Mouse (Mus musculus): ENCODE results near the gene Jmy.

Gene Jmy

GRCm38 (mm10) chr13:93458616-93459015 lies 41.0 kb downstream of the Jmy start:
- no peak for DNase-seq (ENCODE audit: low spot score)

- DNase-seq (ENCODE audit: low spot score), result no peak
These were observed 46.3 kb downstream of the Jmy start for GRCm38 (mm10) chr13:93453275-93453674.

DNA sequence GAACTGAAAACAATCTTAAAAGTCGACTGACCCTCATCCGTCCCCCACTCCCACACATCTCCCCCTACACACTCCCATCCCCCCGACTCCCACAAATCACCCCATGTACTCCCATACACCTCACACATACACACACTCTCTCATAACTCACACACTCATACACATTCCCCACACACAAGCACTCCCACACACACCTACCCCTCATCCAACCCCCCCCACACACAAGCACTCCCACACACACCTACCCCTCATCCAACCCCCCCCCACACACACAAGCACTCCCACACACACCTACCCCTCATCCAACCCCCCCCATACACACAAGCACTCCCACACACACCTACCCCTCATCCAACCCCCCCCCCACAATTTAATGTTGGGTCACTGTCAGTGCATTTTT lies 59.4 kb downstream of the Jmy start:
- no peak for DNase-seq (ENCODE audit: low spot score)

- DNase-seq (ENCODE audit: low spot score), result no peak
These were observed 70.4 kb downstream of the Jmy start for GRCm38 (mm10) chr13:93429205-93429604.

DNA sequence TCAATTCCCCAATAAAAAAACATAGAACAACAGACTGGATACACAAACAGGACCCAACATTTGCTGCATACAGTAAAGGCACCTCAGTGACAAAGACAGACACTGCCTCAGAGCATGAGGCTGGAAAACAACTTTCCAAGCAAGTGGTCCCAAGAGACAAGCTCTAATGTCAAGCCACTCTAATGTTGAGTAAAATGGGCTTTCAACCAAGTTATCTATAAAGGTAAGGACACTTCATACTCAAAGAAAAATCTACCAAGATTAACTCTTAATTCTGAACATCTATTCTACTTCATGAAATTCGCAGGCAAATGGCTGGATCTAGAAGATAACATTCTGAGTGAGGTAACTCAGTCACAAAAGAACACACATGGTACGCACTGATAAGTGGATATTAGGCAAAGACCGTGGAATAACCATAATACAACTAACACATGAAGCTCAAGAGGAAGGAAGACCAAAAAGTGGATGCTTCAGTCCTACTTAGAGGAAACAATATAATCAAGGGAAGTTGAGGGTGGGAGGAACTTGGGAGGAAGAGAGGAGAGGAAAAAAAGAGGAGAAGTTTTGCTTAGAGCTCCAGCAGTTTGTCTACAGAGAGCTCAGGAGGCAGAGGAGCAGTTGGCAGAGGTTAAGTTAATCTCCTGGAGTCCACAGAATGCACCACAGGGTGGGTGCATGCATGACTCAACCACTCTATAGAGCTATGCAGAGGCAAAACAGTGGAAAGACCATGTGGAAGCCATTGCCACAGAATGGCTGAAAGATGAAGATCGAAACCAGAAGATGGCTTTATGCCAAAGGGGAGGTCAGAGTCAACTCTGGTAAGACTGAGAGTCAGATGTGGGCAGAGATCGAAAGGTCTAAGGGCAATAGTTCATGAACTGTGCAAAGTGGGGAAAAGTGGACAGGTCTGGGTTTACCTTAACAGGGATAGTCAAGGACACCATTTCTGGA lies 71.4 kb downstream of the Jmy start:
- peak; percentile 86 for DNase-seq (ENCODE audit: low spot score)

GRCm38 (mm10) chr13:93423224-93423623 lies 76.4 kb downstream of the Jmy start:
- no peak for DNase-seq (ENCODE audit: low spot score)

DNA sequence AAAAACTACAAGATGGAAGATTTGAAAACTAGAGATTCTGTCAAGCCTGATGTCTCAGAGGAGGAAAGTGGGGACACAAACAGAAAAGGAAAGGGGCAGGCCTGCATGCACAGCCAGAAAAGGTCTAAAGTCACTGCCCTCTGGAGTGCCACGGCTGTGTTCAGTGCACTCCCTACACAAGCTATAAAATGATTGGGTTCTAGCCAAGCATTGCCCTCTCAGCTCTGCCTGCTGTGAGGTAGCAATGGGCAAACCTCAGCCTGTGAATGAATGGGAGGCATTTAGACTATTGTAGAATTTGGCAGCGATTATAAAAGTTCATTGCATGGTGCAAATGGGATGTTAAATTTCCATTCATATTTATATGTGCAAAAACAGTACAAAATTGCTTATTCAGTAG lies 79.8 kb downstream of the Jmy start:
- DNase-seq (ENCODE audit: low spot score), result no peak

GRCm38 (mm10) chr13:93418292-93418691 lies 81.3 kb downstream of the Jmy start:
- DNase-seq (ENCODE audit: low spot score), result no peak

DNA sequence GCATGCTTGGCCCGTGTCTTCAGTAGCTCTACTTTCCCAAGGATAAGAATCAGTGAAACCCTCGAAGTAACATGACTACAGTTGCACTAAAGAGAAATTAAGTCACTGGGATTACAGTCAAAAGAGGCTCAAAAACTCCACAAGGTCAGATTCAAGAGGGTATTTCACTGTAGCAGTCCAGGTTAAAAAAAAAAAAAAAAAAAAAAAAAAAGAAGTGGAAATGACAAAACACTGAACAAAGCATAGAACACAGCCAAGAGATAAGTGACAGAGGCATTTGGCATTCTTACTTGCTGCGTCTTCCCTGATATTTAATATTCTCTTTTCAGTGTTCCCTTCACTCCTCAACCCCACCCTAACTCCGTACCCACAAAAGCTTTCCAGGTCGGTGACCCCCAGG lies 84.6 kb downstream of the Jmy start:
- DNase-seq (ENCODE audit: low spot score), result no peak

DNA sequence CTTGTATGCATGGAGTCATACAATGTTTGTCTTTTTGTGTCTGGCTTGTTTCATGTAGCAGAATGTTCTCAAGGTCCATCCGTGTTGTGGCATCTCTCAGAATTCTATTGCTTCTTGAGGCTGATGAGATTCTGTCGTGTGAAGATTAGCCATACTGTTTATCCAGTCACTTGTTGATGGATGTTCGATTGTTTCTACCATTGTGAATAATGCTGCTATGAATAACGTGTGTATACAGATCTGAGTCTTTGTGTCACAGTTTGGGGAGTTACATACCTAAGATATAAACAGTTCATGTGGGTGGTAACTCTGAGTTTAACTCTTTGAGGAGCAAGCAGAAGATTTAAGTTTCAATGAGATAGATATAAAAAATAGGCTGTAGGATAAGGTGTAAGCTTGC lies 89.3 kb downstream of the Jmy start:
- no peak for DNase-seq (ENCODE audit: low spot score)

GRCm38 (mm10) chr13:93406855-93407254 lies 92.8 kb downstream of the Jmy start:
- no peak for DNase-seq (ENCODE audit: low spot score)

- no peak for DNase-seq (ENCODE audit: low spot score)
These were observed 97.7 kb downstream of the Jmy start for GRCm38 (mm10) chr13:93401947-93402346.

GRCm38 (mm10) chr13:93399710-93400216 lies 99.8 kb downstream of the Jmy start:
- DNase-seq (ENCODE audit: low spot score), result no peak

DNA sequence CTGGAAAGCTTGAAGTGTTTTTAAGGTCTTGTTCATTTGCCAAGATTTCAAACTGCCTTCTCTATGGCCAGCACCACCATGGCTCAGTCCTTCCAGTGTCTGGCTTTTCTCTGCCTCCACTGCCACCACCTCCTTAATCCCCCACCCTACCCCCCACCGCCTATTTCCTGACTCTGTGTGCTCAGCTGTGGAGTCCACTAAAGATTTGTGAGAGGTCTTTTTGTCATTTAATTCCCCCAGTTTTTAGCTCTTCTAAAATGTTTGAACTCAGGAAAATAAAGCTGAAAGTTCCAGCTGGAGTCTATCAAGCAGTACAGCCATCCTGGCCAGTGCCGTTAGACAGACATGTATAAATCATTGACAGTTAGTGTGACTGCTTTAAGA lies 110.4 kb downstream of the Jmy start:
- no peak for DNase-seq (ENCODE audit: low spot score)

GRCm38 (mm10) chr13:93388594-93389241 lies 110.9 kb downstream of the Jmy start:
- DNase-seq (ENCODE audit: low spot score), result peak; percentile 85

DNA sequence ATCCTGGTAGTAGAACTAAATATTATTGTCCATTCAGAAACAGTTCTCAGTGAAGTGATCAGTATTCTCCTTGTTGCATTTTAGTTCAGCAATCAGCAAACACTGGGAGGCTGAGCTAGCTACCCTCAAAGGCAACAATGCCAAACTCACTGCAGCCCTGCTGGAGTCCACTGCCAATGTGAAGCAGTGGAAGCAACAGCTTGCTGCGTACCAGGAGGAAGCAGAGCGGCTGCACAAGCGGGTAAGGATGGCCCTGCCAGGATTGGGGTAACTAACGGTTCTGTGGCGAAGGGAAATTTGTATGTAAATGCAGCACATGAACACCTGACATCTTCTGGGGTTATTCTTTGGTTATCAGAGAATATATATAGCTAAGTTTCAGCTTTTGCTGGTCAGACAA lies 112.2 kb downstream of the Jmy start:
- no peak for DNase-seq (ENCODE audit: low spot score)

DNA sequence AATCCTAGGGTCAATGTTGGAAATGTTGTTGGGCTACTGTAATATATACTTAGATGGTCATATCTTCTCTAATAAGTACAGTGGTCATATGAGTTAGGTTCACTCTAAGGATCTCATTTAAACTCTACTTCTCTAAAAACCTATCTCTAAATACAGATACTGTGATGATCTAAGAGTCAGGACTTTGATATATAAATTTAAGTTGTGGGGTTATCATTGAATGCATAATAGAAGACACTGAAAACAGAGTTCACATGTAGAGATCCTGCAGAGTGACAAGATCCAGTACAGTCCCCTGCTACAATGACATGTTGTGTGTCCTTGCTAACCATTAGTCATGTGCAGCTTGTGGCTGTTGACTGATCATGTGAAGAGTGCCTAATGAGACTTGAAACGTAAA lies 114.5 kb downstream of the Jmy start:
- DNase-seq (ENCODE audit: low spot score), result no peak

GRCm38 (mm10) chr13:93384481-93384880 lies 115.1 kb downstream of the Jmy start:
- no peak for DNase-seq (ENCODE audit: low spot score)

GRCm38 (mm10) chr13:93383620-93384019 lies 116.0 kb downstream of the Jmy start:
- DNase-seq (ENCODE audit: low spot score), result no peak

- no peak for DNase-seq (ENCODE audit: low spot score)
These were observed 116.5 kb downstream of the Jmy start for GRCm38 (mm10) chr13:93383092-93383491.

GRCm38 (mm10) chr13:93381301-93381700 lies 118.3 kb downstream of the Jmy start:
- DNase-seq (ENCODE audit: low spot score), result peak; percentile 84

- peak; percentile 59 for DNase-seq (ENCODE audit: low spot score)
These were observed 119.1 kb downstream of the Jmy start for GRCm38 (mm10) chr13:93380399-93381063.
